Comparison of ENCODE assay signal across 11 mouse cellular contexts in genomic region chr16:29903510-29903909, GRCm38 (mm10).
DNase-seq lines count a peak whose midpoint lies in the region.
"Had no signal": no experiment of that assay in that cellular context is flagged by ENCODE, and none has a peak within 500 bp of the region (broad histone marks: within the 10 kb centered on the region; RNA-seq: fewer than 3 reads in every experiment).

No protein-coding gene starts in this region.

- DNase-seq in kidney, adult 9 months = peak; percentile 36
- DNase-seq in kidney, adult 18-20 months = no peak
- peak; percentile 58 for DNase-seq in adrenal gland, postnatal 10 days
- DNase-seq in kidney, postnatal 14 days = peak; percentile 36
- peak; percentile 63 for DNase-seq in lung, postnatal 36 days
- DNase-seq in left cerebral cortex, adult 18-20 months (ENCODE audit: low spot score in 2 of 2) = no peak
- no peak for DNase-seq in left cerebral cortex, adult 11 months (ENCODE audit: low spot score)
- no peak for DNase-seq in thymus, postnatal 14 days
- DNase-seq: cerebellum, postnatal 10 days; gastrocnemius, postnatal 14 days; retina, postnatal 1 day had no signal

Comparison
In these comparisons a context has a peak if more than half of its experiments do, and no peak if none do; other contexts are left out.
1. DNase-seq: peak in kidney, adult 9 months (single experiment), adrenal gland, postnatal 10 days (single experiment), kidney, postnatal 14 days (single experiment) and lung, postnatal 36 days (single experiment); none in kidney, adult 18-20 months (single experiment), left cerebral cortex, adult 18-20 months (0 of 2), left cerebral cortex, adult 11 months (single experiment) and thymus, postnatal 14 days (single experiment).